Mouse (Mus musculus) spleen, adult 2 months (tissue): ENCODE measurements around the gene Slc12a5.

Source experiments
- CTCF ChIP-seq: fragments of 200-500 bp; IDR thresholded peaks from 2 replicates; pipeline ENCODE4 v1.5.1; 2011; ENCODE audit warnings: mild to moderate bottlenecking, inconsistent platforms; ENCODE audit not compliant: insufficient read depth, insufficient read length, insufficient replicate concordance; ENCODE audit errors: extremely low read depth
- POLR2A ChIP-seq: fragments of 200-500 bp; IDR thresholded peaks from 2 replicates; pipeline ENCODE4 v1.6.1; 2011; ENCODE audit warnings: low read depth, low read length, inconsistent platforms

- TF ChIP-seq CTCF = no peak
- TF ChIP-seq POLR2A = no peak
Observed at GRCm38 (mm10) chr2:164970631-164971196, 10.1 kb downstream of the Slc12a5 start.
